ENCODE assay signal across 20 mouse cellular contexts in the genomic region with DNA sequence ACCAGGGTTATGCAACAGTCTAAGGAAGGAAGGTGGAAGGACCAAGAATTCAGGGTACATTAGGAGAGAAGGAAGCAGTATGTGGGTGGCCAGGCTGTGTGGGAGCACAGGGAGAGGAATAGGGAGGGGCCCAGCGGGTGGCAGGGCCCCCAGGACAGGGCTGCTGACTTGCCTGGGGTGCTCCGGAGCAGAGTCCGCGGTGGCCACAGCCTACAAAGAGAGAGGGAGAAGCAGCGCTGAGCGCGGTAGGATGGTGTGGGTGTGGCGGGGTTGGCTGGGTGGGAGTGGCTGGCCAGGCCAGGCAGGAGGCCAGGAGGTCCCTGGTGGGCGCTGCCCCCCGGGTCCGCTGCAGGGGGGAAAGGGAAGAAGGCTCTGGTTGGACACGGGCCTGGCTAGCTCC. TPM values are rescaled to one million over a fixed set of nuclear protein-coding genes. Genes with fewer than 3 reads are reported as not detected.
DNase-seq lines count a peak whose midpoint lies in the region; ATAC-seq lines count a peak whose summit lies in the region.
"Had no signal": no experiment of that assay in that cellular context is flagged by ENCODE, and none has a peak within 500 bp of the region (broad histone marks: within the 10 kb centered on the region; RNA-seq: fewer than 3 reads in every experiment).

No protein-coding gene starts in this region.

- H3K36me3 ChIP-seq in hindbrain, embryonic 12.5 days = peaks cover 84% of the 10 kb centered on the region
- peaks cover 68% of the 10 kb centered on the region for H3K36me3 ChIP-seq in hindbrain, embryonic 10.5 days
- no peaks in the 10 kb centered on the region for H3K36me3 ChIP-seq in liver, embryonic 12.5 days
- H3K36me3 ChIP-seq in embryonic facial prominence, embryonic 13.5 days = peaks cover 69% of the 10 kb centered on the region
- H3K36me3 ChIP-seq in stomach, embryonic 15.5 days = 0 out of 2 replicates have a peak, but pooled peaks cover 4% of the 10 kb centered on the region

- H3K27ac ChIP-seq in hindbrain, embryonic 12.5 days = no peak overlapping the region
- H3K27ac ChIP-seq in hindbrain, embryonic 10.5 days = no peak overlapping the region
- no peak overlapping the region for H3K27ac ChIP-seq in liver, embryonic 12.5 days
- no peak overlapping the region for H3K27ac ChIP-seq in embryonic facial prominence, embryonic 13.5 days
- H3K27ac ChIP-seq in stomach, embryonic 15.5 days = no peak overlapping the region
- H3K27ac ChIP-seq: embryonic facial prominence, embryonic 12.5 days; macrophage; neural tube, embryonic 12.5 days had no signal

- DNase-seq in hindbrain, embryonic 10.5 days (ENCODE audit: low spot score) = no peak
- no peak for DNase-seq in liver
- DNase-seq in embryo, embryonic 9.5 days (ENCODE audit: extremely low spot score) = no peak
- DNase-seq: adrenal gland, postnatal 14 days; B cell, adult 2 months; cerebellum, adult 18-20 months; cerebellum, postnatal 36 days; gastrocnemius, postnatal 14 days; heart, postnatal 36 days; thymus, adult 18-20 months had no signal

- 0 out of 2 replicates have a peak, but pooled peaks cover 4% of the 10 kb centered on the region for H3K27me3 ChIP-seq in hindbrain, embryonic 12.5 days
- peaks cover 10% of the 10 kb centered on the region for H3K27me3 ChIP-seq in hindbrain, embryonic 10.5 days (ENCODE audit: insufficient read depth, poor library complexity, severe bottlenecking)
- peaks cover 69% of the 10 kb centered on the region for H3K27me3 ChIP-seq in liver, embryonic 12.5 days (replicated peaks)
- H3K27me3 ChIP-seq in embryonic facial prominence, embryonic 13.5 days = no peaks in the 10 kb centered on the region
- H3K27me3 ChIP-seq in stomach, embryonic 15.5 days (replicated peaks) = no peaks in the 10 kb centered on the region
- H3K27me3 ChIP-seq: embryonic facial prominence, embryonic 12.5 days; neural tube, embryonic 12.5 days had no signal

- no peaks in the 10 kb centered on the region for H3K9me3 ChIP-seq in hindbrain, embryonic 12.5 days (replicated peaks)
- H3K9me3 ChIP-seq in hindbrain, embryonic 10.5 days = no peaks in the 10 kb centered on the region
- no peaks in the 10 kb centered on the region for H3K9me3 ChIP-seq in liver, embryonic 12.5 days (replicated peaks)
- H3K9me3 ChIP-seq in embryonic facial prominence, embryonic 13.5 days = no peaks in the 10 kb centered on the region
- H3K9me3 ChIP-seq in stomach, embryonic 15.5 days = no peaks in the 10 kb centered on the region
- H3K9me3 ChIP-seq: embryonic facial prominence, embryonic 12.5 days; neural tube, embryonic 12.5 days had no signal

- 0 out of 2 replicates have a peak overlapping the region, but pooled peaks have one; percentile 23 for H3K9ac ChIP-seq in hindbrain, embryonic 12.5 days
- no peak overlapping the region for H3K9ac ChIP-seq in liver, embryonic 12.5 days
- H3K9ac ChIP-seq in embryonic facial prominence, embryonic 13.5 days = 0 out of 2 replicates have a peak overlapping the region, but pooled peaks have one; percentile 40
- H3K9ac ChIP-seq in stomach, embryonic 15.5 days = no peak overlapping the region
- H3K9ac ChIP-seq: embryonic facial prominence, embryonic 12.5 days; neural tube, embryonic 12.5 days had no signal

- 70% methylated on average over 10 of the region's 12 CpGs for WGBS in hindbrain, embryonic 12.5 days
- 71% methylated on average over 12 of the region's 12 CpGs for WGBS in hindbrain, embryonic 10.5 days
- WGBS in liver, embryonic 12.5 days (ENCODE audit: insufficient replicate concordance) = 56% methylated on average over 12 of the region's 12 CpGs
- 75% methylated on average over 12 of the region's 12 CpGs for WGBS in embryonic facial prominence, embryonic 13.5 days
- 52% methylated on average over 12 of the region's 12 CpGs for WGBS in stomach, embryonic 15.5 days

- no peak overlapping the region for H3K4me3 ChIP-seq in hindbrain, embryonic 12.5 days
- no peak overlapping the region for H3K4me3 ChIP-seq in hindbrain, embryonic 10.5 days
- H3K4me3 ChIP-seq in liver, embryonic 12.5 days = no peak overlapping the region
- no peak overlapping the region for H3K4me3 ChIP-seq in embryonic facial prominence, embryonic 13.5 days
- no peak overlapping the region for H3K4me3 ChIP-seq in stomach, embryonic 15.5 days (replicated peaks)
- H3K4me3 ChIP-seq: embryonic facial prominence, embryonic 12.5 days; neural tube, embryonic 12.5 days had no signal

- peaks cover 10% of the 10 kb centered on the region for H3K4me1 ChIP-seq in hindbrain, embryonic 12.5 days
- H3K4me1 ChIP-seq in hindbrain, embryonic 10.5 days (replicated peaks) = peaks cover 19% of the 10 kb centered on the region
- peaks cover 11% of the 10 kb centered on the region for H3K4me1 ChIP-seq in liver, embryonic 12.5 days
- peaks cover 4% of the 10 kb centered on the region for H3K4me1 ChIP-seq in embryonic facial prominence, embryonic 13.5 days
- peaks cover 8% of the 10 kb centered on the region; the same call in 1 of the 2 replicates for H3K4me1 ChIP-seq in stomach, embryonic 15.5 days

- H3K4me2 ChIP-seq in hindbrain, embryonic 12.5 days (replicated peaks) = no peak overlapping the region
- no peak overlapping the region for H3K4me2 ChIP-seq in liver, embryonic 12.5 days
- H3K4me2 ChIP-seq in embryonic facial prominence, embryonic 13.5 days = no peak overlapping the region
- no peak overlapping the region for H3K4me2 ChIP-seq in stomach, embryonic 15.5 days
- H3K4me2 ChIP-seq: embryonic facial prominence, embryonic 12.5 days; heart, embryonic 11.5 days; liver, embryonic 11.5 days; midbrain, embryonic 11.5 days; neural tube, embryonic 12.5 days had no signal

- ATAC-seq in hindbrain, embryonic 12.5 days (ENCODE audit: low FRiP score) = no peak
- peak; percentile 33; the same call in 1 of the 2 replicates for ATAC-seq in liver, embryonic 12.5 days
- peak; percentile 7; the same call in 1 of the 2 replicates for ATAC-seq in embryonic facial prominence, embryonic 13.5 days (ENCODE audit: insufficient number of reproducible peaks, insufficient read depth, low FRiP score, low TSS enrichment, low read depth)
- ATAC-seq in stomach, embryonic 15.5 days (ENCODE audit: insufficient read depth, low FRiP score, low read depth) = peak; percentile 23; the same call in 1 of the 2 replicates

RNA-seq across cellular contexts. Expression of gene Krtcap2, which starts 7.3 kb away (rescaled TPM):
- 247 and 271 TPM in 2 replicates for polyA plus RNA-seq in hindbrain, embryonic 12.5 days (2016; fragmentation: Nextera tagmentation; extraction: Ambion mirVana)
- 276 and 282 TPM in 2 replicates for polyA plus RNA-seq in hindbrain, embryonic 10.5 days (2016; fragmentation: Nextera tagmentation; extraction: Ambion mirVana)
- 170 and 187 TPM in 2 replicates for polyA plus RNA-seq in liver, embryonic 12.5 days (2016; fragmentation: Nextera tagmentation; extraction: Ambion mirVana)
- 300 and 361 TPM in 2 replicates for polyA plus RNA-seq in embryonic facial prominence, embryonic 13.5 days (2015; fragmentation: Nextera tagmentation; extraction: Ambion mirVana)
- polyA plus RNA-seq in stomach, embryonic 15.5 days (2015; fragmentation: Nextera tagmentation; extraction: Ambion mirVana) = 374 and 406 TPM in 2 replicates

RNA-seq across cellular contexts. Expression of gene Trim46, which starts 7.6 kb away (rescaled TPM):
- 27.2 and 29.6 TPM in 2 replicates for polyA plus RNA-seq in hindbrain, embryonic 12.5 days (2016; fragmentation: Nextera tagmentation; extraction: Ambion mirVana)
- polyA plus RNA-seq in hindbrain, embryonic 10.5 days (2016; fragmentation: Nextera tagmentation; extraction: Ambion mirVana) = 5.2 and 11.6 TPM in 2 replicates
- 0.31 and 0.38 TPM in 2 replicates for polyA plus RNA-seq in liver, embryonic 12.5 days (2016; fragmentation: Nextera tagmentation; extraction: Ambion mirVana)
- polyA plus RNA-seq in embryonic facial prominence, embryonic 13.5 days (2015; fragmentation: Nextera tagmentation; extraction: Ambion mirVana) = 7.0 and 9.7 TPM in 2 replicates
- polyA plus RNA-seq in stomach, embryonic 15.5 days (2015; fragmentation: Nextera tagmentation; extraction: Ambion mirVana) = 4.6 and 5.9 TPM in 2 replicates
- polyA plus RNA-seq: macrophage had no signal

RNA-seq across cellular contexts. Expression of gene Muc1, which starts 9.6 kb away (rescaled TPM):
- polyA plus RNA-seq in hindbrain, embryonic 12.5 days (2016; fragmentation: Nextera tagmentation; extraction: Ambion mirVana) = 1.5 and 1.6 TPM in 2 replicates
- polyA plus RNA-seq in hindbrain, embryonic 10.5 days (2016; fragmentation: Nextera tagmentation; extraction: Ambion mirVana) = 1.1 and 1.8 TPM in 2 replicates
- polyA plus RNA-seq in liver, embryonic 12.5 days (2016; fragmentation: Nextera tagmentation; extraction: Ambion mirVana) = 0.13 TPM in 1 of 2 replicates, not detected in the other
- 1.5 and 1.6 TPM in 2 replicates for polyA plus RNA-seq in embryonic facial prominence, embryonic 13.5 days (2015; fragmentation: Nextera tagmentation; extraction: Ambion mirVana)
- polyA plus RNA-seq in stomach, embryonic 15.5 days (2015; fragmentation: Nextera tagmentation; extraction: Ambion mirVana) = 64.2 and 89.1 TPM in 2 replicates
- polyA plus RNA-seq: macrophage had no signal

RNA-seq across cellular contexts. Expression of gene Mtx1, which starts 11.6 kb away (rescaled TPM):
- 174 and 175 TPM in 2 replicates for polyA plus RNA-seq in hindbrain, embryonic 12.5 days (2016; fragmentation: Nextera tagmentation; extraction: Ambion mirVana)
- polyA plus RNA-seq in hindbrain, embryonic 10.5 days (2016; fragmentation: Nextera tagmentation; extraction: Ambion mirVana) = 228 and 232 TPM in 2 replicates
- 160 and 167 TPM in 2 replicates for polyA plus RNA-seq in liver, embryonic 12.5 days (2016; fragmentation: Nextera tagmentation; extraction: Ambion mirVana)
- polyA plus RNA-seq in embryonic facial prominence, embryonic 13.5 days (2015; fragmentation: Nextera tagmentation; extraction: Ambion mirVana) = 182 and 212 TPM in 2 replicates
- 197 and 199 TPM in 2 replicates for polyA plus RNA-seq in stomach, embryonic 15.5 days (2015; fragmentation: Nextera tagmentation; extraction: Ambion mirVana)

RNA-seq across cellular contexts. Expression of gene Dpm3, which starts 20.7 kb away (rescaled TPM):
- 63.9 and 86.7 TPM in 2 replicates for polyA plus RNA-seq in hindbrain, embryonic 12.5 days (2016; fragmentation: Nextera tagmentation; extraction: Ambion mirVana)
- 97.0 and 99.4 TPM in 2 replicates for polyA plus RNA-seq in hindbrain, embryonic 10.5 days (2016; fragmentation: Nextera tagmentation; extraction: Ambion mirVana)
- 72.3 and 73.6 TPM in 2 replicates for polyA plus RNA-seq in liver, embryonic 12.5 days (2016; fragmentation: Nextera tagmentation; extraction: Ambion mirVana)
- 120 and 147 TPM in 2 replicates for polyA plus RNA-seq in embryonic facial prominence, embryonic 13.5 days (2015; fragmentation: Nextera tagmentation; extraction: Ambion mirVana)
- 129 and 132 TPM in 2 replicates for polyA plus RNA-seq in stomach, embryonic 15.5 days (2015; fragmentation: Nextera tagmentation; extraction: Ambion mirVana)

Comparison
In these comparisons a context has a peak if more than half of its experiments do, and no peak if none do; other contexts are left out.
1. H3K9ac ChIP-seq: peak in hindbrain, embryonic 12.5 days (single experiment) and embryonic facial prominence, embryonic 13.5 days (single experiment); none in liver, embryonic 12.5 days (single experiment) and stomach, embryonic 15.5 days (single experiment).
2. RNA of gene Muc1, which starts 9.6 kb away (polyA plus RNA-seq): 64.2 to 89.1 TPM in stomach, embryonic 15.5 days; 1.1 to 1.8 TPM in hindbrain, embryonic 10.5 days, 1.5 to 1.6 TPM in embryonic facial prominence, embryonic 13.5 days, 1.5 to 1.6 TPM in hindbrain, embryonic 12.5 days and 0.13 TPM in liver, embryonic 12.5 days; every median in the first group is over 10 times any median in the second.